Mouse (Mus musculus) skeletal muscle tissue, adult 2 months (tissue): ENCODE measurements at regions not wholly inside any gene's neighbourhood (a gene's known extent, or its start where the extent isn't known, plus 50 kb on each side); places are given as distances from the start of the nearest gene placed in this dataset.

ENCODE experiments used
- DNase-seq: peaks from one replicate; pipeline ENCODE4 v3.0.0-alpha.2; 2012; ENCODE audit warnings: low read depth, low spot score

DNA sequence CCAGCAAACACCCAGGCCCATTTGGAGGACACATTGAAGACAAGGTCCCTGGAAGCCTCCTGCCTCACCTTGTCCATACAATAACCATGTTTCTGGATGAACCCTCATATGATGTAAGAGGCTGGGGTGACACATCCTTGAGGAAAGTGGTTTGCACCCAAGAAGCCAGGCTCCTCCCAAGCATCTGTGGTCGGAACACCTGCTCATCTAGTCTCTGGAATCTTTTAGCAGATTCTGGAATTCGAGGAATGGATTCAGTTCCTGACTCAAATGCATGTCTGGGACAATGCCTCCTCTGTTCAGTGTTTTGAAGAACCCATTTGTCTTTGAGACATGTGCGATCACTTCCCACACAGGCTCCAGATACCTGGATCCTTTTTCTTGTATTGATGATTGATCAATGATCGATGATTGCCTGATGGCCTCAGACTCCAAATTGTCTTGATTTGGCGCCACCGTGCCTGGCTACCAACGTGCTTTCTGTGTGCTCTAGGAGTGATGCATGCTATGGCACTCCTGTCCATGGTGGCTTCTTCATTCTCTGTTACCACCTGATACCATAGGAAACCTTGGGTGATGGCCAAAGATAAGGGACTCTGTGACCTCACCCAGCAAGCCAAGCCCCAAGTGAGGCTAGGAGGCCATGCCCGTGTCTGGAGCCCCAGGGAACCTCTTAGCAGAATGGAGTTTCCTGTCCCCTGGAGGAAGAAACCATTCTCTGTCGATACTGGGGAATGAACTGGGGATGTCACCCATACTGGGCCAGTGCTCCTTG is 126.7 kb downstream of the Mn1 start:
- DNase-seq: no peak

DNA sequence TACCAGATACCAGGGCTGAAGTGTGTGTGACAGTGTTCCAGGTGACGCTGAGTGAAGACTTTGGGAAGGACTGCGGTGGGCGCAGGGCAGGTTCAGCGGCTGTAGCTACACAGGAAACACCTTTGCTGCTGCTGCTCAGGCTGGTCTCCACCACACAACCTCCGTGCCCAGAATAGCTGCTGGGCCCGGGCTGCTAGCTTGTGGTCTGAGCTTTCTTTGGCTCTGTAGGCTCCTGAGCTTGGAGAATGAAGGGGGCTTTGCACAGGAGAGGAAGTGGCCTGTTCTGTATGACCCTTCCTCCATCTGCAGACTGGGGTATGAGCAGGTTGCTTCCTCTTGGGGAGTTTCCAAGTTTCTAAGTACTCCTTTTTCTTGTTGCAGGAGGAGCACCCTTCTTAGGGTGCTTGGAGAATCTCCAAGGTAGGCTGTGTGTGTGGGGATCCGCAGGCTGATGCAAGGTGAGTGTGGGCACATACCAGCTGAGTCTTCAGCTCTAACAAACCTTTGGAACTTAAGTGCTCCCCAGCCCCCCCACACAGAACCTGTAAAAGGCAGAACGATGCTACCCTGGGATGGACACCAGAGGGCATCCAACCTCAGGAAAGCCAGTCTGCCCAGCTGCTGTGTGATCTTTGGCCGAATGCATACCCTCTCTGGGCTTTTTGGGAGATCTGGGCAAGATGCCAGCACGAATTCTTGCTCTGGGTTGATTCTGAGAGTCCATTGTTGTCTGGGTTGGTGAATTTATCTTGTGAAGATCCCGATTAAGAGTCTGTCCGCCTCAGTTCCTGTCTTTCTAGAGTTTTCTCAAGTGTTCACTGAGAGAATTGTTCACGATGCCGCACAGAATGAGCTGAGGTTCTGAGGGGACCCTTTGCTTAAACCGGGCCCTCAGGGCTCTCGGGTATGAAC is 136.6 kb downstream of the Mn1 start:
- no peak for DNase-seq

DNA sequence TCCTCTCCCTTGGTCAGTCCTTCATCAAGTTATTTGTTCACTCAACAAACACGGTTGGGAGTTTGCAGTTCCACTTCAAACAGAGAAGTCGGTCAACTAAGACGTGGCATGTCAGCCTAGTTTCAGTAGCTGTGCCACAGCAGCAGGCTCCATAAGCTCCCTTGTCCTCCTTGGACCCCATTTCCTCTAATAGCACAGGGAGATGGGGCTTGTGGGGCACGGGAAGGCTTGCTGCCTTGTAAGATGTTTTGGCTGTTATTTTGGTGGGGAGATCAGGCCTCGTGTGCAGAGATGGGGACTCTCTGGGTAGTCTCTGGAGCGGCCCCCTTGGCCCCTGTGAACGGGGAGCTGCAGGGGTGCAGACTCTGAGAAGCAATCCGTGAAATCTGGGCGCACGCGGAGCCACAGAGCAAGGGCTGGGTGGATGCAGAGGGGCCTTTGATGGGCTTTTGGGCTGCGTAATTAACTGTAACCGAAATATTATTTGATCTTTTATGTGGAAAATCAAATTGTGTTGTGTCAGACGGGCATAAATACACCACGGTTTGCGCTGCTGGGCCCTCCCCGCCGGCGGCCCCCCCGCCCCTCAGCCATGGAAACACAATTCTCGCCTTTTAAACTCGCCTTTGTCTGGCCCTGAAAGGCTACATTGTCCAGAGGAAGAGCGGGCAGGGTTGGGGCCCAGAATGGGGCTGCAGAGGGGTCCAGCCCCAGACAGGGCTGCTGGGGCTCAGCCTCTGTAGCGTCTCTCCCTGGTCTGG is 137.6 kb downstream of the Mn1 start:
- DNase-seq: no peak

DNA sequence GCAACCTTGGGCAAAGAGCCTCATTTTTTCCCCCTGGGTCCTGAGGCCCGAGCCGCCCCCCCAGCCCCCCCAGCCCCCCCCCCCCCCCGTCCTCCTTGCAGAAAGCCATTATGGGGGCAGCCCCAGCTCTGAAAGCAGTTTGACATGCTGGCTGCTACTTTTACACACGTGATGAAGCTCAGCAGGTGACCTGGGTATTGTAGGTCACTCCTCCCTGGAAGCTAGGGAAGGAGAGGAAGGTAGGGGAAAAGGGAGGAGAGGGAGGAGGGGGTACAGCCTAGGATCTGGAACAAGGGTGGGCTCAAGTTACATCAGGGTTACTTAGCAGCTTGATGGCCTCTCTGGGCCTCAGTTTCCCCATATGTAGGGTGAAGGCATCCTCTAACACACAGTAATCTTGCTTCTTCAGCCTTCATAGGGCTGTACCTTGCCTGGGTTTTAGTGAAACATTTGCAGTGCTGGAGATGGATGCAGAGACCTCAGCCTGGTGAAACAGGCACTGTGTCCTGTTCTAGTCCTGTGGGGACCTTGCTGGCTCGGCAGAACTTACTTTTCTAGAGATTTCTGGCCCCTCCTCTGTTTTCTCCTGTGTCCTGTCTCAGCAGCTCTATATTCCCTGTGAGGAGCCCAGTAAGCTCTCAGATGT is 138.3 kb downstream of the Mn1 start:
- no peak for DNase-seq

DNA sequence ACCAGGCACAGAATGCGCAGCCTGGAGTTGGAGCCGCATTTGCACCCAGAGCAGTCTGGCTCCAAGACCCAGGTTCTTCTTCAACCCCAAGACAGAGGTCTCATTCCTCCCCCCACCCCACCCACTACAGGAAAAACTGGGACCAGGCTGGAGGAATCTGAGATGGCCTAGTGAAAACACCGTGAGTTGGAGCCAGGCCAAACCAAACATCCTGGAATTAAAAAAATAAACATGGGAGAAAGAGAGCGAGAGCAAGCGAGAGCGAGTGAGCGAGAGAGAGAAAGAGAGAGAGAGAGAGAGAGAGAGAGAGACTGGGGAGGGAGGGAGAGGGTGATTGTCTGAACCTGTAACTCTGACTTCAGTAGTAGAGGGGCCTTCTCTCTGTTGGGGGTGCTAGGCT is 138.8 kb downstream of the Mn1 start:
- DNase-seq: no peak

DNA sequence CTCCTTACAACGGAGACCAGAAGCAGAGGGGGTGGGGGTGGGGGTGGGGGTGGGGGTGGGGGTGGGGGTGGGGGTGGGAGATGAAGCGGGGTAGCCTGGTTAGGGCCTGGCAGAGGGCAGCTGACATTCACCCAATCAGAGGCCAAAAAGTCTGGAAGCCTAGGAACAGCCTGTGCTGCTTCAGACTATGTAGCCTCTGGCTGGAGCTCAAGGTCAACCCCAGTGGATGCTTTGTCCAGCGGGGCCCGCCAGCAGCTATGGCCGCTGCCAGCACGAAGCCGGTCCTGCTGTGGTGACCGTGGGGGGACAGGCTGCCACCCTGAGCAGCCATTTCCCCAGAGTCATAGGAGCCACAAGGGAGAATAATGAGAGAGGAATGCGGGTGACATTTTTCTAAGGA is 143.3 kb downstream of the Mn1 start:
- DNase-seq: peak; percentile 44

DNA sequence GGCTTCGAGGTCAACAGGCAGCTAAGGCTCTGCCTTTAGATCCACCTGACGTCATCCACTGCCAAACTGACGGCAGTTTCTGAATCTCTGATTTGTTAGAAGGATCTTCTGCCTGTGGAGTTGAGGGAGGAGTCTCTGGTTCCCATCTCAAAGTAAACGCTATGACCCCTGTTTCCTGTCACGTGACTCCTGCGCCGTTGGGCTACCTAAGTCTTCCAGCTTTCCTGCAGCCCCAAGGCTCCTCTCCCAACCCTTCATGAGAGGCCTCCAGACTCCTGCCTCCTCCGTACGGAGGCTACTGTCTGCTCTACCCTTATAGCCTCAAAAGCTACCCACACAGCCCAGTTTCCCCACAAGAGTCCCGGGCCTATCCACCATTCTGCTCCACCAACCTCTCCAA is 144.1 kb downstream of the Mn1 start:
- DNase-seq: no peak

DNA sequence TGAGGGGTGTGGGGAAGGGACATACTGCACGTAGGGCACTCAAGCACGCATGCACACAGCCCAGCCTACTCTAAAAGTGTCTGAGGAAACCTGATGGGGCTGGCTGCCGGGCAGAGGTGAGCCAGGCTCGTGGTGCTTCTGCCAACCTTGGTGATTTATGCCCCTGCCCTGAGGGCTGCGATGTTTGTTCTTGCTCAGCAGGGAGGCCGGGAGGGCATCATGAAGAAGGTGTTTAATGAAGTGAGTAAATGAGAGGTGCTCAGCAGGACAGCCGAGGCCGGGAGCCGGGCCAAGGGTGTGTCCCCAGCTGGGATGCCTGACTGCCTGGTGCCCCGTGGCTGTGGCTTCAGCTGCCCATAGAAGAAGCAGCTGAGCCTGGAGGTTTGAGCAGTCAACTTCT is 153.7 kb downstream of the Mn1 start:
- peak; percentile 83 for DNase-seq

DNA sequence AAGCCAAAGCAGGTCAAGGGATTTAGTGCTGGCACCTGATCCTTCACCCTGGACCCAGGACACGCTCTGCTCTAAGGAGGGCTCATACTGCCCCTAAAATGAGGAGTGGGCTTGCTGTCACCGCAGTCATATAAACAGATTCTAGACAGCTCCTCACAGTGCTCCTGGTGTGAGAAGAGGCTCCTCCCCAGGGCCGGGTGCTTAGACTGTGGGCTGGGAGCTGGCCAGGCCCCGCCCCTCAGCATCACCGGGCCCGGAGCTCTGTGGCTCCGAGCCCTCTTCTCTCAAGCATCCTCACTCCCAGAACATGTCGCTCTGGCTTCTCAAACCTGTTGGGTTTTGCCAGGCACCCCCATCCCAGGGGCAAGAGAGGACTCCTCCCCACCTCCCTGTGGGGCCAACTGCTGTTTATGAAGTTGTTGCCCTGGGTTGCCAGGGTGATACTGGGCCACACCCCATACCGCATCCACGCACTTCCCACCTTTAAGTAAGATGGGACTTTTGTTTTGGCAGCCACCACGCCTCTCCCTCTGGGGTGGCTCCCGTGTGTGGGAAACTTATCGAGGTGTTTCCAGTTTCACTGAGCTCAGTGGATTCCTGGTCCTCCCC is 156.2 kb downstream of the Mn1 start:
- DNase-seq: no peak

DNA sequence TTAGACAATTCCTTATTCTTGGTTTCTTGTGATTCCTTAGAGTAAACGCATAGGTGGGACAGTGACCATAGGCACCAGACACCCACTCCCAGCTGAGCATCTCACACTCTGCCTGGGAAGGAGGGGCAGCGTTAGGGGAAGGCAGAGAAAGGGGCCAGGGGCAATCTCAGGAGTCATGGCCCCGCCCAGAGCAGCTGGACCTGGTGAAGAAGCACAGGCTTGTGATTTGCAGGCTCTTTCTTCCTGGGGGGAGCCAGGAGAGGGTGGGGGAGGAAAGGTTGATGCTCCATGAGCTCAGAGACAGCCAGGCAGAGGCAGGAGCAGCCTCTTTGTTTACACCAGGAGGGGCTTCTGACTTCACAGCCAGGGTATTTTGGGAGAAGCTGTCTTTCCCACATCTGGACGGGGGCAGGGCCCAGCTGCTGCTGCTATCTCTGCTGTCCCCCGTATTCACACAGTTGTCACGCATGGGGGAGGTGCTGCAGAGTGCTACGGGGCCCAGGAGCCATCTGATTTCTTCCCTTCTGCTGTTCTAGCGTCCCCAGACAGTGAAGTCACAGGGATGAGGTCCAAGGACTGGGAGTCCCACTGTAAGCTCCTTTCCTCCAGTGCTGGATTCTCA is 157.2 kb downstream of the Mn1 start:
- DNase-seq: no peak

DNA sequence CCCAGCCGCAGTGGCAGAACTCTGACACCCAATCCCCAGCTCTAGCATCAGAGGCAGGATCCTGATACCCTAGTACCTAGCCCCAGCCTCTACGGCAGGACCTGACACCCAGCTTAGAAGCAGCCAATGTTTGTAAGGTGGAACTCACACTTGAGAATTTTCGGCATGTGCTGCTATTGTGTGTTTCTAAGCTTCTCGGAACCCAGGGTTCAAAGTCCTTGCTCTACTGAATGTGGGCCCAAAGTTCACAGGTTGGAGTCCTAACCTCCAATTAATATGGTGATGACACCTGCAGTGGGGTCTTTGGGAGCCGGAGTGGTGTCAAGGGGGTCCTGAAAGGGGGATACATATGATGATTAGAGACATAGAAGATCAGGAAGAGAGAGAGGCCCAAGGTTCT is 158.2 kb downstream of the Mn1 start:
- DNase-seq: no peak

DNA sequence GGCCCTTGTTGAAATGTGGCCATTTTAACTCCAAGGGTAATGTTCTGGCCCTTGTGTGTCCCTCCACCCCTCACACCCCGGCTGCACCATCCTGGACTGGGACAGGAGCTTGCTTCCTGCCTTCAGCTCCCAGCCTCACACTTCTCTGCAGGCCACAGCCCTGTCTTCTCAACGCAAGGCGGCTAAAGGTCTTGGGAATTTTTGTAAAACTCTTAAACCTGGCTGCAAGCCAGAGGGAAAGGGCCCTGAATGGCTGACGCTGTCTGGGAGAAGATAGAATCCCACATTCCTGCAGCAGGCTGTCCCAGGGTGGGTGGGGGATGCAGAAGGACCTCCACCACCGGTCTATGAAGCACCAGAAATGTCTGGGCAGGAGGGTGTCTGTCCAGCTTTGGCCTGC is 156.3 kb upstream of the Gm26897 start:
- no peak for DNase-seq

DNA sequence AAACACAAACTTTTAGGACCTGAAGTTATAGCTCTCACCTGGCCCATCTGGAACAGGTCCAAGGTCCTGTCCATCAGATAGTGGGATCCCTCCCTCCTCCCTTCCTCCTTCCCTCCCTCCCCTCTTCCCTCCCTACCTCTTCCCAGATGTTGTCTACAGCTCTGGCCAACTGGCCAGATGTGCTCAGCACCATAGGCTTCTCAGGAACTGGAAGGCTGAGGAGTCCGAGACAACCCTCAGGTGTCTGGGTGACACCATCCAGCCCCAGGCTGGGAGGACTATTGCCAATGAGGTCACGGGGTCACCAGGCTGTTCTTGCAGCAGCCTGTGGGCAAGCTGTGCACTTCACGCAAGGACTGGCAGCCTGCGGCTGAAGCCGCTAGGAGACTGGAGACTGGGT is 155.6 kb upstream of the Gm26897 start:
- DNase-seq: no peak

DNA sequence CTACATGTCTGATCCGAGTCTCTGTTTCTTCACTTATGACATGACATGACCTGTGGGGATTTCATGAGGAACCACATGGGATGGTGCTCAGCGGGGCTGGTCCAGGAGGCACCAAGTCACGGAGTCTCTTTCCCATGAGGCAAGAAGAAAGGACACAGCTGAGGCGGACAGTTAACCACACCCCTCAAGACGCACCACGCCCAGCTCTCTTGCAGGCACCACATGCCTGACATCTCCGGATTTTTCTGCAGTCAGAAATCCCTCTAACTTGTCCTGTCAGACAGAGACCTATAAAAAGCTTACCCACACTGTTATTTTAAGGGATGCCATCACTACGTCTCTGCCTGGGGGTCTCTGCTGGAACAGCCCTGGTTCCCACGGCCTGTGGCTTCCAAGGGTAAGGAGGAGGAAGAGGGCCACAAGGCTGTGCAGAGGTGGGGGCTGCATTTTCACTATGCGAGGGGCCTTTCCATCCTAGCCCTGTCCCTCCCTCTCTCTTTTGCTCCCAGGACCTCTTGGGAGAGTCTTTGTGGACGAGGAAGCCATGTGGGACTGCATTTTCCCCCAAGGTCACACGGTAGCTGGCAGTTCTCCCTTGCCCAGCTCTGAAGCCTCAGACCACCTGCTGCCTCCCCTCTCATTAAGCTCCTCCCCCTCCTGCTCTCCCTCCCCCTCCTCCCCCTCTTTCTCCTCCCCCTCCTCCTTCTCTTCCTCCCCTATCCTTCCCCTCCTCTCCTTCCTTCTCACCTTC is 154.6 kb upstream of the Gm26897 start:
- no peak for DNase-seq

DNA sequence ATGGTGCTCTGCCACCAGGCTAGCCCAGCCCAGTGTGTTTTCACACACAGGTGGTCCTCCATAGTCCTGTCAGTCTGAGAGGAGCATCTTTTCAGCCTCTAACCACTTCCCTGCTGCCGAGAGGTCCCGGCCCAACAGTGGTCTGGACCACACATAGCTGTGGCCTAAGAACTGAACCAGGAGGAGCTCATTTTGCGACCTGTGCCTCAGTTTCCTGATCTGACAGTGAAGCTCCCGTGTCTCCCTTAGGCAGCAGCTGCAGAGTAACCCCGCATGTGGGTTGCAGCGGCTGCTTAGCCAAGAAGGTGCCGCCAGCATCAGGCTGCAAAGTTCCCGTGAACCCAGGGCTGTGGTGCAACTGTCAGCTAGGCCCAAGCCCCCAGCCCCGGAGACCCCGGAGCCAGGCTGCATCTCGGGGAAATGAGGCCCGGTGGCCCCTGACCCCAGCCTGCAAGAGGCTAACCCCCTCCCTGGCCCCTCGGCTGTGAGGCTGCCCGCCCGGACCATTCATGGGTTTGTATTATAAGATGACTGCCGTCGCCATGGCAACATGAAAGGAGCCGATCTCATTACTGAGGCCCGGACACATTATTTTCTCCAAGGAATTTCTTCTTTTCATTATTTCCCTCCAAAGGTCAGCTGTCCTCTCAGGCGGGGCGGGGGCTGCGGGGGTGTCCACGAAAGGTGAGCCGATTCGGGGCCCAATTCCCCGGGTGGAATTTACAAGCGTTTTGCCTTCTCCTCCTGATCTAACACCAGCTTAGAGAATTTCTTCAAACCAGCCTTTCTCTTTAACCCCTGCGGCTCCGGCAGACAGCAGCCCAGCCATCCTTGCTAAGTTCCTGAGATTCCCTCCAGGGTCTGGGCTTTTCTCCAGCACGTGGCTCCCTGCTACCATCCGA is 152.6 kb upstream of the Gm26897 start:
- DNase-seq: no peak

DNA sequence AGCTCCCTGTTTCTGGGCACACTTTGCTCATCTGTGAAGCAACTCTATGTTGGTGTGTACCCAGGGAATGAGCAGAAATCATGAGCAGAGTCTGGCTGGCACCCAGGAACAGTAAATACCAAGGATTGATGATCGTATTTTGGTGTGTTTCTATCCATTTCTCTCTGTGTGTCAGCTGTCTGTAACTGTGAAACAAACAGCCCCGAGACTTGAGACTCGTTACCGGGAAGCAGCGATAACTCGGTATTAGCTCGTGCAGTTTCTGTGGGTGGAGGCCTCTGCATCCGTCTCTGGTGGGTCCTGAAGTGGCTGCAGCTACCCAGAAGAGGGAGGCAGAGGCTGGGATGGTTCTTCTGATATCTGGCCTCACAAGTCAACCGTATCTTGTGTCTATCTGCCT is 151.7 kb upstream of the Gm26897 start:
- no peak for DNase-seq

DNA sequence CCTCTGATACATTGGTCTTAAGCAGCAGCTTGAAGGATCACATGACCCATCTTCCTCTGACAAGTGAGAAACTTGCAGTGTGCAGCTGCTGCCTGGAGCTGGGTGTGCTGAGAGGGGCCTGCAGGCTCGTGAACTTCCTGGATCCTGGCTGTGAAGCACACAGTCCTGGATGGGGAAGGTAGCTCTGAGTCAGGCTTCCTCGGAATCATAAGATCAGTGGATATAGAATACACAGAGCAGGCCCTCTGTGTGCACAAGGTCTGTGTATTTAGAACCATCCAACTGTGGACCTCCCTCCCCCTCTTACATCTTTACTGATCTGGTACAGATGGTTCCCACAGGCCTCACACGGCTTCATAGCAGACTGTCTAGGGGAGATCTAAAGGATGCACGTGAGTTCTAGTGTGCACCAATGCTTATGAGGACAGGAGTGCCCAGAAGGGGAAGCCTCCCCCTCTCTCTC is 143.1 kb upstream of the Gm26897 start:
- DNase-seq: no peak

DNA sequence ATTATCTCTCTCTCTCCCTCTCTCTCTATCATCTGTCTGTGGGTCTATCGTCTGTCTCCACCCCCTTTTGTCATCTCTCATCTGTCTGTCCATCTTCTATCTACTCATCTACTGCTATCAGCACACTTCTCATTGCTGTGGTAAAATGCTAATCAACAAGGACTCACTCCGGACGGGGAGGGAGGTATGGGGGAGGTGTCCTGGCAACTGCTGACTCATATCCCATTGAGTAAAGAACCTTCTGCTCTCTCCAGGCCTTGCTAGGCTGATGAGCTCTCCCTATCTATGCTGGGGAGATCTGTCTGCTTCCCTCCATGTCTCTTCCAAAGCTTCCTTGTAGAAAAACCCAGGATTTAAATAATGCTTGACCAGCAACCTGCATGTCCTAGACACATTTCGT is 140.9 kb upstream of the Gm26897 start:
- no peak for DNase-seq

DNA sequence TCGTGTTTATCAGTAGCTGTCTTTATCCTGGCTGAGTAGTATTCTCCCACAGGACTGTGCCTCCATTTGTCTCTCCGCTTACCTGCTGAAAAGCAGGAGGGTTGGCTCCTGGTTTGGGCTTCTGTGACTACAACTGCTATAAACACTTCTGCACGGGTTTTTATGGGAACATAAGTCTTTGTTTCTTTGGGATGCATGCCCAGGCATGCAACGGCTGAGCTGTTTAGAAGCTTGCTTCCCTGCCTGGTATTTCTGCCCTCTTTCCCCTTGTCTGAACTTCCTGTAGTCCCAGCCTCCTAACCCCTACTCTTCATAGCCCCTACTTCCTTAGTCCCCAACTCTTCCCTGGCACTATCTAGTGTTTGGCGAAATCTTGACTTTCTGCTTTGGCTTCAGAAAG is 139.6 kb upstream of the Gm26897 start:
- DNase-seq: no peak
